Mouse (Mus musculus) liver, postnatal 0 days (tissue): ENCODE measurements around the gene Nudt13.

Source experiments
- CTCF ChIP-seq: sonication (generic); IDR thresholded peaks from 2 replicates; pipeline ENCODE4 v1.5.1; 2016; ENCODE audit warnings: antibody characterized with exemption, low read depth
- EP300 ChIP-seq: IDR thresholded peaks from 2 replicates; pipeline ENCODE4 v1.6.1; 2016; ENCODE audit warnings: antibody characterized with exemption, low read depth, mild to moderate bottlenecking

DNA sequence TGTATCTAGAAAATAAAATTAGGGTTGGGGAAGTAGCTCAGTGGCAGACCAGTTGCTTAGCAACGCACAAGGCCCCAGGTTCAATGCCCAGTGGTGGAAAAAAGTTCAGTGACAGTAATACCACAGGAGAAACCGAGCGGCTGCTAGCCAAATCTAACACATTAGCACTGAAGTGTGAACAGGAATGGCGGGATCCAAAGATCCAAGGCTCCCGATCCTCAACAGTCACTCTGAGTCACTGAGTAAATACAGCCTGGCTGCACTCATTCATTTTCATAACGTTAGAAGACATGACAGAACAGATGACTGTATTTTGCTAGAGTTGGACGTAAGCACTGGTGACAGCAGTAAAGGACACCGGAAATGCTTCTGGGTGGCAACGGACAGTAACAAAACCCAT lies 51.4 kb downstream of the Nudt13 start:
- no peak for TF ChIP-seq CTCF
- TF ChIP-seq EP300, result no peak
